Mouse (Mus musculus) E14TG2a.4 (cell line): ENCODE data around the gene Flt1.

Experiments used
- CTCF ChIP-seq: conservative IDR thresholded peaks from 2 replicates; pipeline ENCODE4 v1.5.1; 2014; ENCODE audit warnings: low read length
- NANOG ChIP-seq: IDR thresholded peaks from 2 replicates; pipeline ENCODE4 v1.6.1; 2014; ENCODE audit warnings: borderline replicate concordance, low read length, mixed read lengths
- POU5F1 ChIP-seq: IDR thresholded peaks from 2 replicates; pipeline ENCODE4 v1.6.1; 2014; ENCODE audit warnings: low read length, borderline replicate concordance

DNA sequence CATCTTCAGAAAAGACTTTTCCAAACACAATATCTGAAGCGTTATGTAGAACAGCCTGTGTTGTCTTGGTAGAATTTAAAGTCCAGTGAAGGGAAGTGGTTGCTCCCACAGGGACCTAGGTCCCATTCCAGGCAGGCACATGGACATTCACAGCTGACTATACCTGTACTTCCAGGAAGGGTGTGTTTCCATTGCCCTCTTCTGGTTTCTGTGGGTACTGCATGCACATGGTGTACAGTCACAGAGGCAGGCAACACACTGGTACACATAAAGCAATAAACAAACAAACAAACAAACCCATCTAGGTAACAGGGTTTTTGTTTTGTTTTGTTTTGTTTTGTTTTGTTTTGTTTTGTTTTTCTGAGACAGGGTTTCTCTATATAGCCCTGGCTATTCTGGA lies 7.9 kb upstream of the Flt1 start:
- TF ChIP-seq CTCF (peak; percentile 70), POU5F1 (no peak), NANOG (no peak)
